Mouse (Mus musculus): ENCODE results near the gene Mrpl52.

- no peak for TF ChIP-seq POLR2A (IDR thresholded peaks at IDR 0.05; ENCODE audit: borderline replicate concordance, extremely low read depth, low read depth, low read length)
- no peak for TF ChIP-seq CTCF (IDR thresholded peaks at IDR 0.05; ENCODE audit: insufficient read depth, low read length)
Observed at GRCm38 (mm10) chr14:54463108-54463958, 36.6 kb downstream of the Mrpl52 start.
